Mouse (Mus musculus) G1E (cell line): ENCODE data around the gene Gm4450.

ENCODE experiments used
- CTCF ChIP-seq: IDR thresholded peaks from 2 replicates; pipeline ENCODE4 v1.5.1; 2012; ENCODE audit warnings: low read depth, low read length, inconsistent platforms, mixed read lengths
- GATA1 ChIP-seq: IDR thresholded peaks from 2 replicates; pipeline ENCODE4 v1.6.1; 2012; ENCODE audit warnings: borderline replicate concordance, low read length, inconsistent platforms, mixed read lengths
- POLR2AphosphoS5 ChIP-seq: IDR thresholded peaks from 2 replicates; pipeline ENCODE4 v1.6.1; 2012; ENCODE audit warnings: low read depth, low read length, inconsistent platforms; ENCODE audit not compliant: insufficient replicate concordance
- TAL1 ChIP-seq: conservative IDR thresholded peaks from 2 replicates; pipeline ENCODE4 v1.6.1; 2012; ENCODE audit warnings: low read depth, low read length, inconsistent platforms, mixed read lengths

DNA sequence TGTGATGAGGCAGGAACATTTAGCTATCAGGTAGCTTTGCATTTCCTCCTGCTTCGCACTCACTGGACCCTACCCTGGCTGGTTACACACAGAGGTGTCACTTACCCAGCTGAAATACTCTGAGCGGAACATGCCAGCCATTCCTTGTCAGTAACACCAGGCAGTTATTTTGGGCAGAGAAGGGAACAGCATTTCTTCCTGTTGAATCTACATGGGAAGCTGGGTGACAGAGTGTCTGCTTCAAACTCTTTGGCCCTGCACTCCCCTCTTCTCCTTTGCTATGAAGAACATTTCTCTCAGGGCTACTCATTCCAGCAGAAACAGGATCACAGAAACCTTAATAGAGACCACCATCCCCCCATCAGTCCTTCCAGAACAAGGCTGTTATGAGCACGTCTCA, 42.6 kb downstream of the Gm4450 start:
- no peak for TF ChIP-seq CTCF
- TF ChIP-seq TAL1: no peak
- no peak for TF ChIP-seq GATA1
- no peak for TF ChIP-seq POLR2AphosphoS5
